Mouse (Mus musculus) hindbrain, embryonic 14.5 days (tissue): ENCODE results near the gene Chaf1b. TPM values are rescaled to one million over a fixed set of nuclear protein-coding genes. Genes with fewer than 3 reads are reported as not detected.

ENCODE experiments used
- ATAC-seq: fragments of 200-750 bp; cut with Nextera tagmentation; 2 replicates; pipeline ENCODE4 v1.8.0; 2017; ENCODE audit warnings: moderate number of reproducible peaks, mild to moderate bottlenecking, moderate TSS enrichment, moderate library complexity; ENCODE audit not compliant: low FRiP score
- DNase-seq: peaks from one replicate; pipeline ENCODE4 v3.0.0-alpha.2; 2015; ENCODE audit warnings: low spot score
- H3K27ac ChIP-seq: fragments of 300-500 bp; sonication (generic); 2 replicates; pipeline ENCODE4 v1.5.1; 2014; ENCODE audit warnings: mild to moderate bottlenecking, moderate library complexity
- H3K27me3 ChIP-seq: fragments of 300-500 bp; sonication (generic); 2 replicates; pipeline ENCODE4 v1.6.1; 2014; ENCODE audit warnings: mild to moderate bottlenecking, low read length, mixed read lengths; ENCODE audit not compliant: control insufficient read depth, insufficient read depth
- H3K36me3 ChIP-seq: fragments of 300-500 bp; sonication (generic); replicated peaks from 2 replicates; pipeline ENCODE4 v1.6.1; 2014; ENCODE audit not compliant: control insufficient read depth, insufficient read depth
- H3K4me1 ChIP-seq: fragments of 300-500 bp; sonication (generic); replicated peaks from 2 replicates; pipeline ENCODE4 v1.6.1; 2014; ENCODE audit warnings: antibody characterized with exemption, low read length, mixed read lengths; ENCODE audit not compliant: control insufficient read depth, insufficient read depth
- H3K4me2 ChIP-seq: fragments of 300-500 bp; sonication (generic); replicated peaks from 2 replicates; pipeline ENCODE4 v1.6.1; 2014; ENCODE audit warnings: mild to moderate bottlenecking, moderate library complexity
- H3K4me3 ChIP-seq: fragments of 300-500 bp; sonication (generic); replicated peaks from 2 replicates; pipeline ENCODE4 v1.5.1; 2014; ENCODE audit warnings: mild to moderate bottlenecking, low read length
- H3K9ac ChIP-seq: fragments of 300-500 bp; sonication (generic); 2 replicates; pipeline ENCODE4 v1.6.1; 2014
- H3K9me3 ChIP-seq: fragments of 300-500 bp; sonication (generic); 2 replicates; pipeline ENCODE4 v1.6.1; 2016; ENCODE audit warnings: low read length; ENCODE audit not compliant: control insufficient read depth
- WGBS: fragments of 180-500 bp; shearing (Covaris S2); extraction: QIAGEN DNeasy Blood & Tissue Kit; methylation state at CpG from one replicate; pipeline ENCODE4 v1.1.7; 2014; 5-methylcytosine and 5-hydroxymethylcytosine counted together
- polyA plus RNA-seq: library from polyadenylated mRNA; unstranded; fragments of >200 nt; fragmentation: Nextera tagmentation; extraction: Ambion mirVana; gene quantifications from 2 replicates; pipeline ENCODE4 v1.2.1, GENCODE M21; 2014

The Chaf1b gene
- polyA plus RNA-seq, 1 experiment from 2014 or later = 19.9 TPM

DNA sequence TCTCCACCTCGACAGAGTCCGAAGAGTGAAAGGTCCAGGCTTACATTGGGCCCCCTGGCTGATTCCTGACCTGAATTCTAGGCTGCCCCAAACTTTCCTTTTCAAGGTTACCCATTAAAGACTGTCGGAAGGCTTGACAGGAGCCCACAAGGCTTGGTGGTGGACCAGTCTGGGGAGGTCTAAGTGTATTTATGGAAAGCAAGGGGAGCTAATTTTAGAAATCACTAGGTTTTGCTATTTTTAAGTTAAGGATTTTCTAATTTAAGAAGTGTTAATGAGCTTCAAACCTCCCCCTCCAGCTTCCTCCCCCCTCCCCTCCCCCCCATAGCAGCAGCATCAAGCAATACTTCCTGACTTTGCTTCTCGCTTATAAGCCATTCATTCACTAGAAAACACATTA, 37.0 kb downstream of the Chaf1b start:
- H3K9me3 ChIP-seq = no peaks in the 10 kb centered on the region
- ATAC-seq = no peak

DNA sequence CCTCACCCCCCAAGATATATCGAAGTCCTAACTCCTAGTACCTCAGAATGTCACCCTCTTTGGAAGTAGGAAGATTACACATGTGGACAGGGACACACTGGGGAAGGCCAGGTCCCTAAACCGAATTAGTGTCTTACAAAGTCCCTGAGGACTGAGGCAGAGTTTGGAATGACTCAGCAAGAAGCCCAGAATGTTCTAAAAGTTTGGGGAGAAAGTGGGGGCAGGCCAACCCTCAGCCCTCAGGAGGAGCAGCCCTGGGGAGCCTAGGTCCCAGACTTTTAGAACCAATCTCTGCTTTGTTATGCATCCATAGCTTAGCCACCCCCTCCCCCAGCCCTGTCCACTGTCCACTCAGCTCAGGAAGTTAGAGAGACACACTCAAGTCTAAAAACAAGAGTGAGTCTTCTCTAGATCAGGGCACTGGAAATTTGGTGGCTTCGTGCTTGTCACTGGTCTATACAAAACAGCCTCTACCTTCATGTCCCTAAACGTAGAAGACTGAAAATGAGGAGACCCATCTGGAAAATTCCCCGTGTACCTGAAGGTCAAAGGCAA, 39.2 kb downstream of the Chaf1b start:
- H3K36me3 ChIP-seq = no peaks in the 10 kb centered on the region
- H3K9ac ChIP-seq = no peak overlapping the region
- H3K27me3 ChIP-seq = no peaks in the 10 kb centered on the region
- no peak for DNase-seq
- H3K4me3 ChIP-seq = no peak overlapping the region
- 84% methylated on average over 5 of the region's 5 CpGs for WGBS
- H3K4me2 ChIP-seq = no peak overlapping the region
- no peaks in the 10 kb centered on the region for H3K4me1 ChIP-seq
- no peak overlapping the region for H3K27ac ChIP-seq
- no peak for ATAC-seq
- H3K9me3 ChIP-seq = no peaks in the 10 kb centered on the region

More for the DNA sequence above, 37.0 kb downstream of the Chaf1b start:
- H3K9ac ChIP-seq = no peak overlapping the region
- no peaks in the 10 kb centered on the region for H3K36me3 ChIP-seq
- no peak for DNase-seq
- no peaks in the 10 kb centered on the region for H3K4me1 ChIP-seq
- no peak overlapping the region for H3K4me3 ChIP-seq
- H3K4me2 ChIP-seq = no peak overlapping the region
- H3K27ac ChIP-seq = no peak overlapping the region
- 79% methylated on average over 4 of the region's 4 CpGs for WGBS
- no peaks in the 10 kb centered on the region for H3K27me3 ChIP-seq

- Histone ChIP-seq H3K4me1 (no peaks in the 10 kb centered on the region), H3K27ac (no peak overlapping the region), H3K27me3 (no peaks in the 10 kb centered on the region), H3K9ac (no peak overlapping the region), H3K36me3 (no peaks in the 10 kb centered on the region), H3K4me3 (no peak overlapping the region), H3K9me3 (no peaks in the 10 kb centered on the region), H3K4me2 (no peak overlapping the region)
- DNase-seq (no peak), ATAC-seq (no peak)
- 82% methylated on average over 7 of the region's 7 CpGs for WGBS
Observed at GRCm38 (mm10) chr16:93923788-93924187, 40.1 kb downstream of the Chaf1b start.

DNA sequence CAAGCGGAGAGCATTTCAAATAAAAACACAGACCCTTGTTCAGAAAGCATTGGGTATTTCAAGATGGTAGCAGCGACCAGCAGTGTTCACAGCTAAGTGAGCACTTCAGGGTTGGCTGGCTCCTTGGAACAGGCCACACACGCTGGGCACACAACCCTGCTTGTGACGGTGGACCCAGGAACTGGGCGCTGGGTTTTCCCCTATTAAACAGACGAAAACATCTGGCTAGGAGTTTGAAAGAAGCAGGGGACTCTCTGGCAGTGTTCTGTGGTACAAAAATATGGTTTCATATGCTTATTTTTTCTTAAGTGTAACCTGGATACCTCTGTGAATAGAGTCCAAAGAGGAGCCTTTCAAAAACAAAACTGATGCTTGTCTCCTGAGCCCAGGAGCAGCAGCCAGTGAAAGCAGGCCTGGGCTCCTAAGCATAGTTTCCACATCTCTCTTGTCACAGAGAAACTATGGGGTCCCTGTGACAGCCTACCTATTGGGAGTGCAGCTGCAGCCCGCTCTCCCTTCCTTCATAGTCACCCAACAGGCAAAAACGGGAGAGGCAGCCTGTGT, 42.1 kb downstream of the Chaf1b start:
- 78% methylated on average over 8 of the region's 8 CpGs for WGBS
- no peak for ATAC-seq
- no peak overlapping the region for H3K4me2 ChIP-seq
- H3K27me3 ChIP-seq = no peaks in the 10 kb centered on the region
- no peaks in the 10 kb centered on the region for H3K4me1 ChIP-seq
- no peaks in the 10 kb centered on the region for H3K9me3 ChIP-seq
- H3K27ac ChIP-seq = no peak overlapping the region
- no peak overlapping the region for H3K4me3 ChIP-seq
- H3K9ac ChIP-seq = no peak overlapping the region
- DNase-seq = no peak
- no peaks in the 10 kb centered on the region for H3K36me3 ChIP-seq

GRCm38 (mm10) chr16:93929370-93930032, 45.8 kb downstream of the Chaf1b start:
- no peaks in the 10 kb centered on the region for H3K4me1 ChIP-seq
- WGBS = 94% methylated on average over 17 of the region's 17 CpGs
- no peak for DNase-seq
- H3K9me3 ChIP-seq = no peaks in the 10 kb centered on the region
- H3K27ac ChIP-seq = no peak overlapping the region
- no peak for ATAC-seq
- no peak overlapping the region for H3K4me3 ChIP-seq
- H3K9ac ChIP-seq = no peak overlapping the region
- H3K36me3 ChIP-seq = no peaks in the 10 kb centered on the region
- peaks cover 5% of the 10 kb centered on the region; the same call in 1 of the 2 replicates for H3K27me3 ChIP-seq
- no peak overlapping the region for H3K4me2 ChIP-seq

GRCm38 (mm10) chr16:93932185-93933168, 48.8 kb downstream of the Chaf1b start:
- no peak overlapping the region for H3K4me3 ChIP-seq
- no peaks in the 10 kb centered on the region for H3K9me3 ChIP-seq
- H3K36me3 ChIP-seq = no peaks in the 10 kb centered on the region
- no peaks in the 10 kb centered on the region for H3K4me1 ChIP-seq
- no peak overlapping the region for H3K27ac ChIP-seq
- no peak for ATAC-seq
- no peak overlapping the region for H3K4me2 ChIP-seq
- no peak for DNase-seq
- peaks cover 25% of the 10 kb centered on the region for H3K27me3 ChIP-seq
- WGBS = 74% methylated on average over 17 of the region's 17 CpGs
- no peak overlapping the region for H3K9ac ChIP-seq

GRCm38 (mm10) chr16:93934588-93934987, 50.9 kb downstream of the Chaf1b start:
- no peak overlapping the region for H3K9ac ChIP-seq
- H3K4me1 ChIP-seq = no peaks in the 10 kb centered on the region
- WGBS = 27% methylated on average over 13 of the region's 13 CpGs
- no peaks in the 10 kb centered on the region for H3K36me3 ChIP-seq
- H3K27me3 ChIP-seq = peaks cover 30% of the 10 kb centered on the region
- ATAC-seq = no peak
- H3K27ac ChIP-seq = no peak overlapping the region
- no peak for DNase-seq
- H3K4me2 ChIP-seq = no peak overlapping the region
- no peaks in the 10 kb centered on the region for H3K9me3 ChIP-seq
- H3K4me3 ChIP-seq = no peak overlapping the region

DNA sequence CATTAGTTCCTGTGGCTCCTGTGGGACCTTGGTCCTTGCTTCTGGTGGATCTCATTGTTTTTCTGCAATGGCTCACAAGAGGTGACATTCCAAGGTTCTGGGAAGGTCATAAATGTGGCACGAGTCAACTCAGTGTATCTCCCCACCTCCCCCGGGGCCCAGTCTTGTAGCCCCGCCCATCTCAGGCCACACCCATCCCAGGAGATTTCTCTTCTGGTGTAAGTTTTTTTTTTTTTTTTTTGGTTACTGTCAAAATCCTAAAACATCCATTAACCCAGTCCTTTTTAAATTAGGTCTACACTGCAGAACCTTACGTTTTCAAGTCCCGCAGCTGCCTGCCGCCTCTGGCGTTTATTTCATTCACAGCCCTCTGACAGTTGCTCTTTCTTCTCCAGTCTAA, 51.3 kb downstream of the Chaf1b start:
- no peak overlapping the region for H3K4me3 ChIP-seq
- DNase-seq (no peak), ATAC-seq (no peak)
- no peak overlapping the region for H3K27ac ChIP-seq
- H3K4me1 ChIP-seq = no peaks in the 10 kb centered on the region
- H3K9me3 ChIP-seq = no peaks in the 10 kb centered on the region
- no peak overlapping the region for H3K9ac ChIP-seq
- H3K27me3 ChIP-seq = peaks cover 30% of the 10 kb centered on the region
- WGBS = 22% methylated on average over 7 of the region's 7 CpGs
- H3K36me3 ChIP-seq = no peaks in the 10 kb centered on the region
- no peak overlapping the region for H3K4me2 ChIP-seq

DNA sequence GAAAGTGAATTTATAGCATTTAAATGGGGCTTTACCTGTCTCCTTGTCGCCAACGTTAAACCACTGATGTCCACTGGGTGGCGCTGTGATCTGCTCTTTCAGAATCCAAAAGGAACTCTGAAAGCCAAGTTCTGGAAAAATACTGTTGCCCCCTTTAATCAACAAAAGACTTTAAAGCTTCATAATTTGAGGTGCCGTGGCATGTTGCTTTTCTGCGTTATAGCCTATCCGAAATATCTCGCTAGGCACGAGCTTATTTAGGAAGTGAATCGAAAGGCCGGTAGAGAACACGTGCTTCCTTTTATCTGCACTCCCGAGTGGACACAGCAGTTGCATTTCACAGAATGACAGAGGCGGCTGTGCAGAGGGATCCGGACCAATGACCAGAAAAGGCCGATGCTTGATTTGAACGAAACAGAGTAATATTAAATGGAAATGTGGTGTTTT, 54.7 kb downstream of the Chaf1b start:
- peak overlapping the region; percentile 50 for H3K4me2 ChIP-seq
- WGBS = 11% methylated on average over 16 of the region's 16 CpGs
- no peak overlapping the region for H3K27ac ChIP-seq
- no peak overlapping the region for H3K9ac ChIP-seq
- no peaks in the 10 kb centered on the region for H3K4me1 ChIP-seq
- DNase-seq (peak; percentile 94), ATAC-seq (no peak)
- no peaks in the 10 kb centered on the region for H3K36me3 ChIP-seq
- peaks cover 30% of the 10 kb centered on the region for H3K27me3 ChIP-seq
- no peaks in the 10 kb centered on the region for H3K9me3 ChIP-seq
- peak overlapping the region; percentile 21; the same call in 1 of the 2 replicates for H3K4me3 ChIP-seq
